Mouse (Mus musculus): ENCODE results near the gene Bcl2l1. TPM values are rescaled to one million over a fixed set of nuclear protein-coding genes. Genes with fewer than 3 reads are reported as not detected.

The Bcl2l1 gene
- total and polyA plus RNA-seq, 3 experiments, result 21.3 to 80.3 (median 34.5) TPM

DNA sequence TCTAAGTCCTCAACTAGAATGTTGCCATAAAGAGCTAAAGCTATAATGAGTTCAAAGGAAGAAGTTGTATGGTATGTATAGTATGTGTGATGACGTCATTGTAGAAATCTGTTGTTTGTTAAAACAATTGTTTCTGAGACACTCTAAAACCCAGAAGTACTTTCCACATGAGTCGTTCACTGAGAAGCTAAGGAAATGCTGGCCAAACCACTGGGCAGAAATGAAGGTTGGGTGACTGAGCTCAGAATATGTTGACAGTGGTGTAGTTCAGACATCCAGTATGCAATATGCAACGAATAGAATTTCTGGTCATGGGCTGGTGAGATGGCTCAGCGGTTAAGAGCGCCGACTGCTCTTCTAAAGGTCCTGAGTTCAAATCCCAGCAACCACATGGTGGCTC, 31.8 kb upstream of the Bcl2l1 start:
- H3K36me3 ChIP-seq (replicated peaks in 1 of 2; ENCODE audit: control insufficient read depth in 1 of 2, insufficient read depth in 1 of 2, low read length in 1 of 2), result peaks cover 34 to 80% of the 10 kb centered on the region in 2 experiments
- peaks cover 0 to 7% of the 10 kb centered on the region in 2 experiments; a peak in 1 of 4 replicates for H3K4me1 ChIP-seq (ENCODE audit: control insufficient read depth in 1 of 2, insufficient read depth in 2 of 2)
- H3K4me3 ChIP-seq (replicated peaks in 1 of 3; ENCODE audit: low read depth in 2 of 3, low read length in 2 of 3, poor library complexity in 1 of 3), result no peak overlapping the region
- DNase-seq (ENCODE audit: extremely low read depth), result no peak
- no peak overlapping the region for H3K4me2 ChIP-seq (ENCODE audit: insufficient read depth, low read depth, poor library complexity, severe bottlenecking)
- no peaks in the 10 kb centered on the region for H3K9me3 ChIP-seq (replicated peaks; ENCODE audit: low read length)
- no peaks in the 10 kb centered on the region for H3K27me3 ChIP-seq (replicated peaks)
- H3K79me2 ChIP-seq (replicated peaks; ENCODE audit: control insufficient read depth, extremely low read depth, insufficient read depth, poor library complexity, severe bottlenecking), result peaks cover 18% of the 10 kb centered on the region
- in situ Hi-C loops (cut with MboI; ENCODE audit: low pct_ligation_motif_present, low pct_unique_long_range_greater_than_20kb, low sequenced_read_pairs), result loop anchor here (5.0 kb wide), 1 partner anchor 34 kb away; no protein-coding TSS in a partner anchor
- dilution Hi-C loops (cut with MboI; ENCODE audit: extremely low pct_ligation_motif_present, extremely low pct_unique_long_range_greater_than_20kb, low sequenced_read_pairs), result no loop called here
- H3K27ac ChIP-seq (ENCODE audit: insufficient read depth, low read depth), result no peak overlapping the region
- H3K9ac ChIP-seq (ENCODE audit: insufficient read depth, low read depth), result no peak overlapping the region
- TF ChIP-seq ZC3H11A (IDR thresholded peaks at IDR 0.05; ENCODE audit: low read depth, low read length), result no peak
- TF ChIP-seq MYC (IDR thresholded peaks at IDR 0.05; ENCODE audit: low read depth, low read length), result no peak

DNA sequence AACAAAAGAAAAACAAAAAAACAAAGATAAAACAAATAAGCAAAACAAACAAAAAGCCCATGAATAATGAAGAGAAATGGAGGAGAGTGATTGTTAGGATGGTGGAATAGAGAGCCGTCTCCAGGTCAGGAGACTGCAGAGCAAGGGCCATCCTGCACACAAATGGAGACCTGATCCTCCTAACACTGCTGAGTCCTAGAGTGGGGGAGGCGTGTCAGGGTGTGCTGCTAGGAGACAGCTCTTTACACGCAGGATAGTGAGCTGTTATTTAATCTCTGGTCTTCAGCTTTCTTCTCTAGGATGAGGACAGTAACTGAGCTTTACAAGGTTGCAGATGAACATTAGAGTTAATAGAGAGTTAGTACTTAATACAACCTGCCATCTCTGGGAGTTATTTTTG, 31.1 kb upstream of the Bcl2l1 start:
- Histone ChIP-seq H3K27me3 (replicated peaks) (no peaks in the 10 kb centered on the region), H3K4me1 (ENCODE audit: control insufficient read depth in 1 of 2, insufficient read depth in 2 of 2) (peaks cover 0 to 7% of the 10 kb centered on the region in 2 experiments; a peak in 1 of 4 replicates), H3K4me3 (replicated peaks in 1 of 3; ENCODE audit: low read depth in 2 of 3, low read length in 2 of 3, poor library complexity in 1 of 3) (no peak overlapping the region), H3K9ac (ENCODE audit: insufficient read depth, low read depth) (no peak overlapping the region), H3K79me2 (replicated peaks; ENCODE audit: control insufficient read depth, extremely low read depth, insufficient read depth, poor library complexity, severe bottlenecking) (peaks cover 18% of the 10 kb centered on the region), H3K27ac (ENCODE audit: insufficient read depth, low read depth) (no peak overlapping the region), H3K9me3 (replicated peaks; ENCODE audit: low read length) (no peaks in the 10 kb centered on the region), H3K4me2 (ENCODE audit: insufficient read depth, low read depth, poor library complexity, severe bottlenecking) (no peak overlapping the region), H3K36me3 (replicated peaks in 1 of 2; ENCODE audit: control insufficient read depth in 1 of 2, insufficient read depth in 1 of 2, low read length in 1 of 2) (peaks cover 35 to 82% of the 10 kb centered on the region in 2 experiments)
- dilution Hi-C loops (cut with MboI; ENCODE audit: extremely low pct_ligation_motif_present, extremely low pct_unique_long_range_greater_than_20kb, low sequenced_read_pairs) (no loop called here), in situ Hi-C loops (cut with MboI; ENCODE audit: low pct_ligation_motif_present, low pct_unique_long_range_greater_than_20kb, low sequenced_read_pairs) (loop anchor here (5.0 kb wide), 1 partner anchor 35 kb away; no protein-coding TSS in a partner anchor)
- no peak for TF ChIP-seq RCOR1 (conservative IDR thresholded peaks at IDR 0.05; ENCODE audit: low read depth, low read length)
- no peak for TF ChIP-seq PAX5 (IDR thresholded peaks at IDR 0.05; ENCODE audit: low read length)
- TF ChIP-seq TCF12 (IDR thresholded peaks at IDR 0.05; ENCODE audit: low read depth, low read length), result no peak
- no peak for TF ChIP-seq USF1 (IDR thresholded peaks at IDR 0.05; ENCODE audit: low read depth, low read length)
- no peak for TF ChIP-seq MXI1 (IDR thresholded peaks at IDR 0.05; ENCODE audit: low read depth, low read length)
- no peak for TF ChIP-seq IRF4 (IDR thresholded peaks at IDR 0.05; ENCODE audit: low read depth, low read length)
- no peak for TF ChIP-seq TBP (conservative IDR thresholded peaks at IDR 0.05; ENCODE audit: low read depth, low read length)
- no peak for TF ChIP-seq MYC (IDR thresholded peaks at IDR 0.05; ENCODE audit: low read depth, low read length)
- no peak for TF ChIP-seq HCFC1 (IDR thresholded peaks at IDR 0.05; ENCODE audit: low read depth, low read length)
- no peak for TF ChIP-seq ZKSCAN1 (IDR thresholded peaks at IDR 0.05; ENCODE audit: borderline replicate concordance, low read depth, low read length)
- TF ChIP-seq MAFK (IDR thresholded peaks at IDR 0.05; ENCODE audit: insufficient replicate concordance, low read length), result no peak
- no peak for TF ChIP-seq BHLHE40 (IDR thresholded peaks at IDR 0.05; ENCODE audit: low read depth, low read length)
- TF ChIP-seq JUND (conservative IDR thresholded peaks at IDR 0.05; ENCODE audit: low read depth, low read length), result no peak
- no peak for TF ChIP-seq MAZ (IDR thresholded peaks at IDR 0.05; ENCODE audit: low read depth, low read length)
- TF ChIP-seq UBTF (IDR thresholded peaks at IDR 0.05; ENCODE audit: low read depth, low read length), result no peak
- no peak for TF ChIP-seq ZC3H11A (IDR thresholded peaks at IDR 0.05; ENCODE audit: low read depth, low read length)
- no peak for TF ChIP-seq JUN (IDR thresholded peaks at IDR 0.05; ENCODE audit: insufficient read depth, low read depth, low read length)
- TF ChIP-seq CHD2 (IDR thresholded peaks at IDR 0.05; ENCODE audit: low read length), result no peak
- TF ChIP-seq E2F4 (IDR thresholded peaks at IDR 0.05; ENCODE audit: insufficient replicate concordance, low read depth, low read length), result no peak
- no peak for DNase-seq (ENCODE audit: extremely low read depth)

Data from CH12.LX (cell line).